Mouse (Mus musculus): ENCODE results near the gene Ska3. TPM values are rescaled to one million over a fixed set of nuclear protein-coding genes. Genes with fewer than 3 reads are reported as not detected.

Gene Ska3
- polyA plus RNA-seq, 1 experiment, result 3.8 TPM

- peak overlapping the region; percentile 75 for H3K4me3 ChIP-seq
- no peak overlapping the region for H3ac ChIP-seq (ENCODE audit: control insufficient read depth, insufficient read length)
- H3K27me3 ChIP-seq (ENCODE audit: control insufficient read depth, insufficient read depth, insufficient read length), result no peaks in the 10 kb centered on the region
- no peaks in the 10 kb centered on the region for H3K36me3 ChIP-seq (ENCODE audit: control insufficient read depth, insufficient read depth)
- TF ChIP-seq POLR2AphosphoS2 (IDR thresholded peaks at IDR 0.05; ENCODE audit: insufficient read length, low read depth), result no peak
- TF ChIP-seq REST (IDR thresholded peaks at IDR 0.05; ENCODE audit: insufficient read depth, insufficient read length), result no peak
- TF ChIP-seq MYOD1 (IDR thresholded peaks at IDR 0.05; ENCODE audit: control insufficient read depth in 1 of 3, insufficient read length in 2 of 3, low read depth in 2 of 3), result no peak
- TF ChIP-seq POLR2A (IDR thresholded peaks at IDR 0.05; ENCODE audit: insufficient read length, low read depth), result no peak
- no peak for TF ChIP-seq USF1 (IDR thresholded peaks at IDR 0.05; ENCODE audit: low read depth)
- TF ChIP-seq SRF (IDR thresholded peaks at IDR 0.05; ENCODE audit: control insufficient read depth, insufficient read length, low read depth), result no peak
- TF ChIP-seq E2F4 (IDR thresholded peaks at IDR 0.05; ENCODE audit: insufficient read depth), result no peak
- no peak for TF ChIP-seq MYOG (IDR thresholded peaks at IDR 0.05; ENCODE audit: control insufficient read depth in 1 of 3, insufficient read depth in 1 of 3, insufficient read length in 2 of 3, low read depth in 2 of 3)
- no peak for TF ChIP-seq CEBPB (IDR thresholded peaks at IDR 0.05; ENCODE audit: insufficient read depth, poor library complexity, severe bottlenecking)
- TF ChIP-seq MAX (IDR thresholded peaks at IDR 0.05; ENCODE audit: low read depth), result no peak
- no peak for TF ChIP-seq TCF3 (IDR thresholded peaks at IDR 0.05; ENCODE audit: insufficient read length, low read depth)
- no peak for TF ChIP-seq TCF12 (IDR thresholded peaks at IDR 0.05; ENCODE audit: insufficient read depth, poor library complexity, severe bottlenecking)
- peak overlapping the region; percentile 75 for H3K4me2 ChIP-seq (ENCODE audit: low read depth)
- peaks cover 41% of the 10 kb centered on the region for H3K79me2 ChIP-seq (ENCODE audit: control insufficient read depth, insufficient read depth)
These were observed 1.3 kb upstream of the Ska3 start for GRCm38 (mm10) chr14:57827284-57827683.

GRCm38 (mm10) chr14:57820839-57821238, 5.1 kb downstream of the Ska3 start:
- H3K79me2 ChIP-seq (ENCODE audit: control insufficient read depth, insufficient read depth), result peaks cover 28% of the 10 kb centered on the region
- H3K36me3 ChIP-seq (ENCODE audit: control insufficient read depth, insufficient read depth), result peaks cover 12% of the 10 kb centered on the region
- H3ac ChIP-seq (ENCODE audit: control insufficient read depth, insufficient read length), result no peak overlapping the region
- no peaks in the 10 kb centered on the region for H3K27me3 ChIP-seq (ENCODE audit: control insufficient read depth, insufficient read depth, insufficient read length)
- H3K4me2 ChIP-seq (ENCODE audit: low read depth), result no peak overlapping the region
- TF ChIP-seq TCF3 (IDR thresholded peaks at IDR 0.05; ENCODE audit: insufficient read length, low read depth) (no peak), MAX (IDR thresholded peaks at IDR 0.05; ENCODE audit: low read depth) (no peak), TCF12 (IDR thresholded peaks at IDR 0.05; ENCODE audit: insufficient read depth, poor library complexity, severe bottlenecking) (no peak), MYOG (IDR thresholded peaks at IDR 0.05; ENCODE audit: control insufficient read depth in 1 of 3, insufficient read depth in 1 of 3, insufficient read length in 2 of 3, low read depth in 2 of 3) (no peak), REST (IDR thresholded peaks at IDR 0.05; ENCODE audit: insufficient read depth, insufficient read length) (no peak), USF1 (IDR thresholded peaks at IDR 0.05; ENCODE audit: low read depth) (no peak), POLR2AphosphoS2 (IDR thresholded peaks at IDR 0.05; ENCODE audit: insufficient read length, low read depth) (no peak), SRF (IDR thresholded peaks at IDR 0.05; ENCODE audit: control insufficient read depth, insufficient read length, low read depth) (no peak), E2F4 (IDR thresholded peaks at IDR 0.05; ENCODE audit: insufficient read depth) (no peak), POLR2A (IDR thresholded peaks at IDR 0.05; ENCODE audit: insufficient read length, low read depth) (no peak), MYOD1 (IDR thresholded peaks at IDR 0.05; ENCODE audit: control insufficient read depth in 1 of 3, insufficient read length in 2 of 3, low read depth in 2 of 3) (no peak), CEBPB (IDR thresholded peaks at IDR 0.05; ENCODE audit: insufficient read depth, poor library complexity, severe bottlenecking) (no peak)
- no peak overlapping the region for H3K4me3 ChIP-seq

GRCm38 (mm10) chr14:57811844-57812243, 14.1 kb downstream of the Ska3 start:
- no peak for TF ChIP-seq CEBPB (IDR thresholded peaks at IDR 0.05; ENCODE audit: insufficient read depth, poor library complexity, severe bottlenecking)
- no peak for TF ChIP-seq MYOG (IDR thresholded peaks at IDR 0.05; ENCODE audit: control insufficient read depth in 1 of 3, insufficient read depth in 1 of 3, insufficient read length in 2 of 3, low read depth in 2 of 3)
- TF ChIP-seq E2F4 (IDR thresholded peaks at IDR 0.05; ENCODE audit: insufficient read depth), result no peak
- no peak for TF ChIP-seq TCF12 (IDR thresholded peaks at IDR 0.05; ENCODE audit: insufficient read depth, poor library complexity, severe bottlenecking)
- no peak for TF ChIP-seq POLR2A (IDR thresholded peaks at IDR 0.05; ENCODE audit: insufficient read length, low read depth)
- TF ChIP-seq MAX (IDR thresholded peaks at IDR 0.05; ENCODE audit: low read depth), result no peak
- no peak for TF ChIP-seq POLR2AphosphoS2 (IDR thresholded peaks at IDR 0.05; ENCODE audit: insufficient read length, low read depth)
- no peak for TF ChIP-seq TCF3 (IDR thresholded peaks at IDR 0.05; ENCODE audit: insufficient read length, low read depth)
- no peak for TF ChIP-seq MYOD1 (IDR thresholded peaks at IDR 0.05; ENCODE audit: control insufficient read depth in 1 of 3, insufficient read length in 2 of 3, low read depth in 2 of 3)
- no peak for TF ChIP-seq SRF (IDR thresholded peaks at IDR 0.05; ENCODE audit: control insufficient read depth, insufficient read length, low read depth)
- no peak for TF ChIP-seq REST (IDR thresholded peaks at IDR 0.05; ENCODE audit: insufficient read depth, insufficient read length)
- no peak for TF ChIP-seq USF1 (IDR thresholded peaks at IDR 0.05; ENCODE audit: low read depth)
- Histone ChIP-seq H3K36me3 (ENCODE audit: control insufficient read depth, insufficient read depth) (peaks cover 25% of the 10 kb centered on the region), H3K79me2 (ENCODE audit: control insufficient read depth, insufficient read depth) (peaks cover 2% of the 10 kb centered on the region), H3K4me3 (no peak overlapping the region), H3K4me2 (ENCODE audit: low read depth) (no peak overlapping the region), H3ac (ENCODE audit: control insufficient read depth, insufficient read length) (no peak overlapping the region), H3K27me3 (ENCODE audit: control insufficient read depth, insufficient read depth, insufficient read length) (no peaks in the 10 kb centered on the region)

GRCm38 (mm10) chr14:57810886-57811285, 15.1 kb downstream of the Ska3 start:
- Histone ChIP-seq H3ac (ENCODE audit: control insufficient read depth, insufficient read length) (no peak overlapping the region), H3K36me3 (ENCODE audit: control insufficient read depth, insufficient read depth) (peaks cover 32% of the 10 kb centered on the region), H3K4me3 (no peak overlapping the region), H3K27me3 (ENCODE audit: control insufficient read depth, insufficient read depth, insufficient read length) (no peaks in the 10 kb centered on the region), H3K4me2 (ENCODE audit: low read depth) (no peak overlapping the region), H3K79me2 (ENCODE audit: control insufficient read depth, insufficient read depth) (peaks cover 2% of the 10 kb centered on the region)
- TF ChIP-seq MYOD1 (IDR thresholded peaks at IDR 0.05; ENCODE audit: control insufficient read depth in 1 of 3, insufficient read length in 2 of 3, low read depth in 2 of 3) (no peak), POLR2A (IDR thresholded peaks at IDR 0.05; ENCODE audit: insufficient read length, low read depth) (no peak), E2F4 (IDR thresholded peaks at IDR 0.05; ENCODE audit: insufficient read depth) (no peak), MAX (IDR thresholded peaks at IDR 0.05; ENCODE audit: low read depth) (no peak), REST (IDR thresholded peaks at IDR 0.05; ENCODE audit: insufficient read depth, insufficient read length) (no peak), CEBPB (IDR thresholded peaks at IDR 0.05; ENCODE audit: insufficient read depth, poor library complexity, severe bottlenecking) (no peak), POLR2AphosphoS2 (IDR thresholded peaks at IDR 0.05; ENCODE audit: insufficient read length, low read depth) (no peak), TCF3 (IDR thresholded peaks at IDR 0.05; ENCODE audit: insufficient read length, low read depth) (no peak), SRF (IDR thresholded peaks at IDR 0.05; ENCODE audit: control insufficient read depth, insufficient read length, low read depth) (no peak), USF1 (IDR thresholded peaks at IDR 0.05; ENCODE audit: low read depth) (no peak), TCF12 (IDR thresholded peaks at IDR 0.05; ENCODE audit: insufficient read depth, poor library complexity, severe bottlenecking) (no peak), MYOG (IDR thresholded peaks at IDR 0.05; ENCODE audit: control insufficient read depth in 1 of 3, insufficient read depth in 1 of 3, insufficient read length in 2 of 3, low read depth in 2 of 3) (no peak)
